Mouse (Mus musculus) brain, embryonic 14.5 days (tissue): ENCODE measurements at regions not wholly inside any gene's neighbourhood (a gene's known extent, or its start where the extent isn't known, plus 50 kb on each side); places are given as distances from the start of the nearest gene placed in this dataset.

Experiments
- CTCF ChIP-seq: fragments of 200-500 bp; IDR thresholded peaks from 2 replicates; pipeline ENCODE4 v1.5.1; 2012; ENCODE audit warnings: inconsistent platforms, mild to moderate bottlenecking, moderate library complexity, borderline replicate concordance; ENCODE audit not compliant: insufficient read depth, insufficient read length; ENCODE audit errors: extremely low read depth
- POLR2A ChIP-seq: fragments of 200-500 bp; IDR thresholded peaks from 2 replicates; pipeline ENCODE4 v1.6.1; 2012; ENCODE audit warnings: mild to moderate bottlenecking, inconsistent platforms, borderline replicate concordance; ENCODE audit not compliant: poor library complexity, insufficient read depth, insufficient read length, severe bottlenecking; ENCODE audit errors: extremely low read depth

GRCm38 (mm10) chr12:7691996-7692395 is 285.5 kb upstream of the Apob start:
- TF ChIP-seq POLR2A, result no peak
- no peak for TF ChIP-seq CTCF
